Mouse (Mus musculus) inflammation-experienced regulatory T-cells, adult 6 months (primary cell): ENCODE results near the gene Morn1. TPM values are rescaled to one million over a fixed set of nuclear protein-coding genes. Genes with fewer than 3 reads are reported as not detected.

Source experiments
- ATAC-seq: one replicate; pipeline ENCODE4 v1.8.0; 2017
- polyA plus RNA-seq, 3 experiments: library from polyadenylated mRNA; unstranded; fragments of 100-300 nt; shearing (Covaris generic); gene quantifications; one replicate each; pipeline ENCODE4 v1.2.1; 2017

Gene Morn1
- polyA plus RNA-seq, 3 experiments from 2014 or later = 0.79 to 2.1 (median 1.7) TPM

DNA sequence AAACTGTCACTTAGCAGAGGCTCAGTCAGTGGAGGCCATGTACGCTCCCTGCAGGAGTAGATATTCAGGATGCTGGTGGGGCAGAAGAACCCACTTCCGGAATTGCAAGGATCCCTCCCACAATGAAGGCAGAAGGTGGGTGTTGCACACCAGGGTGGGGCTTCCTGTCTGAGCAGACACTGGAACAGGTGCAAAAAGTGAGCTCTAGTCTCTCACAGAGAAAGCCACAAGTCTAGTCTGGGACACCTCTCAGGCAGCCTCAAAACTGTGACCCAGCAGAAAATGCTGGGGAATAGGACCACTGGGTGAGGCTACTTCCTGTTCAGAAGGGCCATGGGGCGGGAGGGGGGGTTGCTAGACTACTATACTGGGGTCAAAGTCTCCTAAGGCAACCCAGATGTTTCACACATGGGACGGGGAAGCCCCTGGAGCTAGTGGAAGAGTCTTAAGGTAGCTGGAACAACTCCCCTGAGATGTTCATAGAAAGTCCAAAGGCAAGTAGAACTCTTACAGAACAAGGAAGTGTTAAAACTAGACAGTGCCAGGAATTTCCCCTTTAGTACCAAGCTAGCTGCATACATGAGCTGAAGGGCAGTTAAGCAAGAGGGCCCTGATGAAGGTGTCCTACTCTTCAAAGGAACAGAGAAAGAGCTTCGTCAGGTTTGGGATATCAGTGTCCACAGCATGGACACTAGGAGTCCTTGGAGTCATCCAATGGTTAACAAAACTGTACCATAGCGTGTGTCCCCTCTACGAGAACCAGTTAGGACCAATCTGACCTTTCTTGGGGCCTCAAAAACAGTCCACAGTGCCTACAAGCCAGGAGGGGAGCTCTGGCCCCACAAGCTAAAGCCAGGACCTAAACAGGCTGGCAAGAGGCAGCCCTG, 76.3 kb downstream of the Morn1 start:
- peak; percentile 95 for ATAC-seq

DNA sequence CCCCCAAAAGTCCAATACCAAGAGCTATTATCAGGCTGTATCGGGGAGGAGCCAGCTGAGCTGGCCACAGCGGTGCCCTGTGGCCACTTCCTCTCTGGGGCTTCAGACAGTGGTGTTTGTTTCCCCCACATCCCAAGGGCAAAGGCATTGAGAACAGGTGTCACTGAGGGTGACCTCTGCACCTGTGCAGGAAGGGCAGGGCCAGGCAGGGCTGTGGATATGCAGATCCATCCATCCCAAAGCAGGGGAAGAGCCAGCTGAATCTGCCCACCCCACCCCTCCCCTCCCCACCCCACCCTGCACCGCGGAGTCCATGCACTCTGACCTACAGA, 76.9 kb downstream of the Morn1 start:
- ATAC-seq = no peak

DNA sequence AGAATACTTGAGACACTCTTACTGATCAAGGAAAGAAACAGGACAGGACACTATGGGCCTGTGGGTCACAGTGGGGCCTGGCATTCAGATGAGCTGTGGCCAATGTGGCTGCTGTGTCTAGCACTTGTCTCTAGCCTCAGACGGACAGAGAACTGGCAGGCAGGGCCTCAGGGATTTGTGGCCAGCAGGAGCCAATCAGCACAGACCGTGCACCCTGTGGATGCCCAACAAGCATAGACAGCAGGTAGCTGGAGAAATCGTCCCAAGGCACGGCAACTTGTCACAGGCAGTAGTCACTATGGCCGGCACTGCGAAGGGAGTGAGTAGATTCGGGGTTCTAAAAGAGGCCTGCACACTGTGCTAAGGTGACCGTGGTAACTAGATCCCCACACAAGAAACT, 77.3 kb downstream of the Morn1 start:
- no peak for ATAC-seq

DNA sequence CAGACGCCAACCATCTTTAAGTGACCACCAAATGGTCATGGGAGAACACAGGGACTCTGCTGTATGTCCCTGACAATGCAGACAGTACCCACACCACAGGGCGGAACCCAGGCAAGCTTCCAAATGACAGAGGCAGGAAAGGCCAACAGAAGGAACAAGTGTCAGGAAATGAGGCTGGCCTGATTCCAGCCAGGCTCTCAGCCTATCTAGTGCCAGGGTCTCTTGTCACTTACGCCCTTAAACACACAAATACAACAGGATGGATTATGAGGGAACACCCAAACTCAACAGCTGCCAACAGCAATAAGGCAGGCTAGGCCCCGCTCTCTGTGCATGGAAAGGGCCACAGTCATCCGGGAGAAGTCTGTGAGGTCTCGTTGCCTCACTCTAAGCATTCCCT, 78.2 kb downstream of the Morn1 start:
- ATAC-seq = no peak

DNA sequence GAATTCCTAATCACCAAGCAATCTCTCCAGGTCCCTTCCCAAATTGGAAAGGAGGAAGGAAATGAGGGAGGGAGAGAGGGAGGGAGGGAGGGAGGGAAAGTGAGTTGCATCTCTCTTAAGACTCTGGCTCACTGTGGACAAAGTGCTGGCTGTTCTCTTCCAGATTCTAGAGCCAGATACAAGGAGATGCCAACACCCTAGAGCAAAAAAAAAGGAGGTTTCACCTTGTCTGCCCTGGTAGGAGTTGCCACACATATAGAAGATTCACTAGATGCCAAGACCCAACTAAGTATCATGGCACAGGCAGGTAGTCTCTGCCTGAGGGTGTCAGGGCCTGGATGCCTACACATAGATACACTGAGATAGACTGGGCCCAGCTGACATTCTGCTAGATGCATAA, 79.5 kb downstream of the Morn1 start:
- ATAC-seq = no peak

DNA sequence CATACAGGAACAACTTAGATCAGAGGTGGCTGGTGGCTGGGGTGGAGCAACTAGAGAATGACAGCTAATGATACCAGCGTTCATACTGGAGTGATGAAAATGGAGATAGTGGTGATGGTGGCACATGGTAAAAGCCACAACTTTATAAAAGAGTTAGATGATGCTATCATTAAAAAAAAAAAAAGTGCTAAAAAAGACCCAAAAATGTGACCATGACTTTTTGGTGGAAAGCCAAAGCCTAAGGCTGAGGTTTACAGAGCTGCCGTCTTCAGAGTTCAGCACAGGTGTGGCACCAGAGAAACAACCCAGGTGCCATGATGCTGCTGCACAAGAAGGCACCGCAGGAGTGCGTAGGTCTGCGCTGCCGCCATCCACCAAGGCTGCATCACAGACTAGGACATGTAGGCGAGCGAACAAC, 82.5 kb downstream of the Morn1 start:
- peak; percentile 62 for ATAC-seq

DNA sequence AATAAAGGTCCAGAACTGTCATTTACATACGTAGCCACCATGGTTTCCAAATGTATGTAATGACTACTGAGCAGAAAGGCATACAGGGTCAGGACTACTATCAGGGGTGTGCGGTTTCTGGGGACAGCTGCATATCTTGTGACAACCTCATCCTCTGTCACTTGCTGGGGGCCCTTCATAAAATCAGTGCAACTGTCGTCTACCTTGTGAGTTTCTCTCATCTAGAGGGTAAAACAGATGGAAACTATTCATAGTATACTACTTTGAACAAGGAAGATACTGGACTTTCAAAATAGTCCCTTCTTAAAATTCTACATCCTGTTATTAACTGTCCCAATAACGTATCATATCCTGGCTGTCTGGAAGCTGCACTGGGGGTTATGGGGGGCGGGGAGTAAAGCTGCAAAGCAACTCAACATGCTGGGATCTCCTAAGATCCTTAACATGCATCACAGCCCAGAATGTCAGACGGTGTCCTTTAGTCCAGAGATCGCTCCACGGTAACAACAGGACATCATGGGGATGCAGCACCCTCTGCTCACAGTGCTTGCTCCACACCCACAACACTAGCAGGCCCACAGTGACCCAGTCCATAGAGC, 84.3 kb downstream of the Morn1 start:
- ATAC-seq = peak; percentile 54

DNA sequence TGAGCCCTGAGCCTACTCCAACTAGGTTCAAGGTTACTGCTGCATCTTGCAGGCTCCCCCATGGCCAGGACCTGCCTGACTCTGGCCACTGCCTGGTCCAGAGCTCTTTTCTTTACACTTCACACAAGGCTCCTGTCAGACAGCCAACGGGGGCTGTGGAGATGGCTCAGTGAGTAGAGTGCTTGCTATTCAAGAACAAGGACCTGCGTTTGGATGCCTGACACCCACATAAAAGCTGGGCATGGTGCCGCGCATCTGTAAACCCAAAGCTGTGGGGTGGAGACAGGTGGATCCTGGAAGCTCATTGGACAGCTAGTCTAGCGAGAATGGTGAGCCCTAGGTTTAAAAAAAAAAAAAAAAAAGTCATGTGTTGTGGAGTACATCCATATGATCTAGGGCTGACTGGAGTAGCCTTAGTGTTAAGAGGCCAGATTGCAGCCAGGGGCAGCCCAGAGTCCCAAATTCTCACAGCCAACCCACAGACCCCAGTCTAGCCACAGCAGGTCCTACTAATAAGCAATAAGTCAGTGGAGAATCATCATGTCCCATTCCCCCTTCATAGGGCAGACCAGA, 85.7 kb downstream of the Morn1 start:
- ATAC-seq = no peak

DNA sequence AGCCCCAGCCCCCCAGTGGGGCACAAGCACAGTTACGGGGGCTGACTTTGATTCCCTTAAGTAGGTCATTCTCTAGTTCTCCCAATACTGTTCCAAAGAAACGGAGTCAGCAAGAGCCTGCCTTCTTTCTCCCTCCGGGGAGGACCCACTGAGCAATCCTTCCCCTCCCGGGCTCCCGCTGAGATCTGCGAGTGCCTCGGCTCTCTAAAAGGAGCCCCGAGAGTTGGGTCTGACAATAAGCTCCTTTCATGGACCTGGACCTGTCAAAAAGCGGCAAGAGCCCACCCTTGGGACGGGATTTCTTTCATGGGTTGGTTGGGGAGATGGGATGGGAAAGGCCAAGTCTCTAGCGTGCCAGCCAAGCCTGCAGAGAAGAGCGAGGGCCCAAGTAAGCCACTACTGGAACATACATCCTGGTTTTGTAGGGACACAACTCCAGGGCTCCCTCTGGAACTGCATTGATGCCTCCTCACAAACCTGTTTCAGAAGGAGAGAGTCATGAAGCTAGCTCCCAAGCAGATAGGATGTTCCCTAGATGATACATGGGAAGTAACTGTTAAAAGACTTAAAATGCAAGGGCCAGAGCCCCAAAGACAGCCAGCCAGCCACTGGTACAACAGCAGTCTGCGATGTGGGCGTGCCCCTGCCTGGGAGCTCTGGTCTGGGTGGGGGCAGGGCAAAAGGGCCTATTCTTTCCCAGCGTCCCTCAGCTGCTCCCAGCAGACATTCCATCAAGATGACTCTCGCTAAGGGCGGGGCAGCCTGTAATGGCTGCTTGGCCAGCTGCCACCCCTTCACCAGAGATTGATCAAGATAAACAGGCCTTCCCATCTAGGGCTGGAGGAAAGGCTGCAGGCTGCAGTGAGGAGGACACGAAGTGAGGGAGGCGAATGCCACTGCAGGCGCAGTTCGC, 86.8 kb downstream of the Morn1 start:
- no peak for ATAC-seq

DNA sequence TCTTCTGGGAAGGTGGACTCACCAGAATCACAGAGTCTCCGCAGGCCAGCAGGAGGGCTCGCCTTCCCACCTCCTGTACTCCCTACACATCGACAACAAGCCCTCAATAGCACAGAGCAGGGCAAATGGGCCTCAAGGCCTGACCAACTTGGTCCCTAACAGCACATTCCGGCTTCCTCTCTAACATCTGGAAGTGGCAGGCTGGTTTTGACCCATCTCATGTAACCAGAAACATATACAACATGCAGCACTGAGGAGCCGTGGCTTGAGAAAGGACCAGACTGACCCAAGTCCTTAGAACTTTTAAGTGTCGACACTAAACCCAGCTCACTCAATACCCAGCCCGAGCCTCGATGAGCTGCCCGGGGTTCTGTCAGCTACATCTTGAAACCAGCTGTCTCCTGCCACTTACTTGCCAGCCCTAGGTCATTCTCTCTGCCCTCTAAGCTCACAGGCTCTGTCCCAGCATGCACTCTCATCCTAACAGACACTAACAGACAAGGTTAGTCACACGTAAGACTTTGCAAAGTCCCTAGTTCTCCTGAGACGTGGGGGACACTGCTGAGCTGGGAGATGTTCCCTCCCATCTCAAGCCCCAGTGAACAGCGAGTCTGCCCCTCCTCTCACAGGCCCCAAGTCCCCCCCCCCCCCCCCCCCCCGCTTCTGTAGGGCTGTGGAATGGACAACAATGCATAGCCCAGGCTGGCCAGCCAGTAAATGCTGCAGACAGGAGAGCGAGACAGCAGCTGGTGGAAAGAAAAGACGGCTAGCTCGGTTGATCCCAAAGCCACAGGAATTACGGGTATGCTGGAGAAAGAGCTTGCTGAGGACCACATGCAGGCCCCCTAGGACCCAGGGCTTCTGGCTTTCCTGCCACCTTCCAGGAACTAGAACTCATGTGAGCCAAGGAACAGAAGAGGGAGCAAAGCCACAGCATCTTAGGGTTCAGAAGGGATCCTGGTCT, 87.7 kb downstream of the Morn1 start:
- ATAC-seq = no peak

DNA sequence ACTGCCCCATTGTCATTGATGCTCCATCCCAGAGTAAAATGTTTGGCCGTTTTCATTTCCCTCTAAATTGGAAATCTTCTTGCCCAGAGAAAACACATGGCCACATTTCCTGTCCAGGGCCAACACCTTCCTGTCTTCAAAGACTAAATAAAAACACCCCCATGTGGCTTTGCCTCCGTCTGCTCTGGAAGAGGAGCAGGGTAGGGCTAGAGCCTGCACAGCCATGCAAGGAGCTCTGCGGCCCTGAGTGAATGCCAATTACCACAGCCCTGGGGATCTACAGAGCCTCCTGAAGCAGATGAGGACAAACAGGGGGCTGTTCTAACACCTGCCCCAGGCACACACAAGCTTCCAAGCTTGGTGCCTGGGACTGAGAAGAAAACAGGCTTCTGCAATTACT, 89.8 kb downstream of the Morn1 start:
- no peak for ATAC-seq

DNA sequence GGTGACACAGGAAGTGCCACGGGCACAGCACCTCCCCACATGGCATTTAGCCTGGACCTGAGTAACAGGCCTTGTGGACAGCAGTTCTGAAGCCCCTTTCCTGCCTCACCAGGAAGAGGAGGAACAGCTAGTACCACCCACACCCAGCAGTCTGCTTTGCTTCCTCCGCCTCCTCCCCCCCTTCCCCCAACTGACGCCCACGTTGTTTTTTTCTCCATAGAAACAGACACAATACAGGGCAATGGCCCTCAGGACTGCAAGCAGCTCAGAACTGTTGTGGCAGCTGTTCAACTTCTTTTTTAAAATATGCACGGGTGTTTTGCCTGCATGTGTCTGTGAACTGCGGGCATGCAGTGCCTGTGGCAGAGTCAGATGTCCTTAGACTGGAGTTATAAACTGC, 91.9 kb downstream of the Morn1 start:
- ATAC-seq = peak; percentile 92

DNA sequence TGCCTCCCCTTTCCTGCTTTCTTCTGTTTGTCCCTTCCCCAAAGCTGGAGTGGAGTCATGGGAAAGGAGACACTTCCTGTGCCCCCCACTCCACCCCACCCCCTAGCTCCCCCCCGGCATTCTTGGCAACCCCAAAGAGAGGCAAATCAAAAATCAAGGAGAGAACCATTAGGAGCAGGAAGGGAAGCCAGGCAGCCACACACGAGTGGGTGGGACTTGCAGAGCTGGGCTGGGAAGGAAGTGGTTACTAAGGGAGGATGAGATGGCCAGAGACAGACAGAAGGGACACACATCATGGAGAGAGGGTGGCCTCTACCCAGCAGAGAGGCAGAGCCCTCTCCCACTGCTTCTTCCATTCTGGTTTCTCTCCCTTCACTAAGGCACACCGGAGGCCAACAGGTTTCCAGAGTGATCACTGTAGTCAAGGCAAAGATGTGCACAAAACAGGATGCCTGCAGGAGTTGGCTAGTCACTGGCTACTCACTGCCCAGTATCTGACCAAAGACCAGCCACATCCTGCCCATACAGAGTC, 92.7 kb downstream of the Morn1 start:
- ATAC-seq = peak; percentile 36

DNA sequence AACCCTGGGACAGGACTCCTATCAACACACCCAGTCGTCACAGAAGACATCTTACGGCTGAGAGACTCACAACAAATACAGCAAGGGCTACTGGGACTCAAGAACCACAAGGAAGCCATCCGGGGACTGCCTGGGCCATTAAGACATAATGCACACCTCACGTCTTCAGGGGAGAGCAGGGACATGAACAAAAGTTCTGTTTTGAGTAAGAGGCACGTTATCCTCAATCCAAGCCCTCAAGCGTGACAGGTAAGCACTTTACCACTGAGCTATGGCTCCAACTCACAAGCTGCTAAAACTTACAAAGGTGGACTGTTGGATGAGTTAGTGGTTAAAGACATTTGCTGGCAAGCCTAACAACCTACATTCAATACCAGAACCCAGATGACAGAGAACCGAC, 96.8 kb downstream of the Morn1 start:
- ATAC-seq = no peak

DNA sequence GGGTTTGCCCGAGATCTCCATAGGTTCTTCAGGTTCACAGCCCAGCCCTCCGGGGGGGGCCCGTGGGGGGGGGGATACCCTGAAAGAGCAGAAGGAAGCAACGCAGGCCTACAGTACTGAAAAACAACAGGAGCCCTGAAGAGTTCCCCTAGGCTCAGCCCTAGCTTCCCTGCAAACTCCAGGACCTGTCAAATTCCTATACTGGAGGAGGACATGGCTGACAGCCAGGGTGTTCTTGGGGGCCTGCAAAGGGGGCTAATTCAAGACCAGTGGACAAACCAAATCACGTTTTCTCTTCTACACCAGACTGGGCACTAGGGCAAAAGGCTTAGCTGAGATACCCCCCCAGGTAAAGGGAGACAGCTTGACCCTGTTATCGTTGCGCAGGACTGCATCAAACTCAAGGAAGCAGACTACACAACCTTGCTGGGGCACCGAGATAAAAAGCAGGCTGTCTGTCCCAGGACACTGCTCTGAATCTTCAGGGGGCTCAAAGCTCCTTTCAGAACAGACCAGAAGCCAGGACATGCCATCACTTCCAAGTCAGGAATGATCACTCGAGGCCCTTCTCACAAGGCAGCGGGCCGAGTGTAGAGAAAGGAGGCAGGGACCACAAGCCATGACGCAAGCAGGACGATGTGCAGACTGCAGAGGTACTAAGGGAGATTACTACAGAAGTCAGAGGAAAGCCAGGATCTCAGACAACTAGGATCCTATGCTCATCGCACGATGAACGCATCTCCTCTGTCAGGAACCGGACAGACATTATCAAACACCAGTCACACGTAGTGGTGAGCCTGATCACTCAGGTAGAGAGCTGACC, 98.1 kb downstream of the Morn1 start:
- no peak for ATAC-seq

DNA sequence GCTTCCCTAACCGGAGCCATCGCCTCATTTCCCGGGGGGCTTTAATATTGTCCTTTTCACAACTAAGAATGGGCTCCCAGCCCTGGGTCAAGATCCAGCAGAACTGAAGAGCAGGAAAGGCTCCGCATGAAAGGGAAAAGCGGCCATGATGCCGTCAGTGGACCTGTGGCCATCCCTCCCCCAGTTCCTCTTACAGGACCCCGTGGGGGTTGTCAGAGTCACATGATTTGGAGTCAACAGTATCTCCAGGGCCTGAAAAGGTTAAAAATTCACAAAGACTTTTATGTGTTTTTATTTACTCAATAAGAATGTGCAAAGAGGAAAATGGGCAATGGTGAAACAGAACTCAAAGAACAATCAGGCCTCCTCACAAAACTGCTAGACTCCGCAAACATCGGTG, 99.5 kb downstream of the Morn1 start:
- ATAC-seq = no peak

DNA sequence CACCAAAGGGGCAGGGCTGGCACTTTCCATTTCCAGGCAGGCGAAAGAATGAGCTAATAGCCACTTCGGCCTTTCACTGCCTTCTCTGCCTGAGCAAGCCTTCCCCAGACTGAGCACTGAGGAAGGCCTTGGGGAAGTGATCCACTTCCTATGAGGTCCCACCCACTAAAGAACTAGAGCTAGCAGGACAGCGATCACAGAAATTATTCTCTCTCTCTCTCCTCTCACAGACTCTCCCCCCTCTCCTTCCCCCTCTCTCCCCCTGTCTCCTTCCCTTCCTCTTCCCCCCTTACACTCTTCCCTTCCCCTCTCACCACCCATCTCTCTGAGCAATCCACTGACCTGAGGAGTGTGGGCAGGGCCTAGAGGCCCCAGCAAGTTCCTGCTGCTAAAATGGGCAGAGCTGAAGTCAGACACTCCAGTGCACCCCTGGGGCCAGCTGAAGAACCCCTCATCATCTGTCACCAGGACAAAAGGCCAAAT, 100.9 kb downstream of the Morn1 start:
- peak; percentile 38 for ATAC-seq

DNA sequence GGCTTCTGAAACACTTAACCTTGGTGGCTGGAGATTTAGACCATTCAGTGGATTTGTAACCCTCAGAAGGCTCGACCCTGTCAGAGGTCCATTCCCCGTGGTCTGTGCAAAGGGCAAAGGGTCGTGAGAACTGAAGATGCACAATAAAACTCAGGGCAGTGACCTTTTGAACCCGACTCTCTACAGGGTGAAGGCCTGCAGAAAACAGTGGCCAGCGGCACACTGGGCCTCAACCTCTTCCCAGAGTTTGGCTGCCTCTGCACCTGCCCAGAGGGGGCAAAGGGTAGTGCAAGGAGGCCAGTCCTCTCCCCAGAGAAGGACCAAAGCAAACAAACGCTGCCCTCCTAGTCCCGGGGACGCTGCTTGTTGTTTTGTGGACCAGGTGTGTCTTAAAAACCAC, 102.0 kb downstream of the Morn1 start:
- no peak for ATAC-seq

DNA sequence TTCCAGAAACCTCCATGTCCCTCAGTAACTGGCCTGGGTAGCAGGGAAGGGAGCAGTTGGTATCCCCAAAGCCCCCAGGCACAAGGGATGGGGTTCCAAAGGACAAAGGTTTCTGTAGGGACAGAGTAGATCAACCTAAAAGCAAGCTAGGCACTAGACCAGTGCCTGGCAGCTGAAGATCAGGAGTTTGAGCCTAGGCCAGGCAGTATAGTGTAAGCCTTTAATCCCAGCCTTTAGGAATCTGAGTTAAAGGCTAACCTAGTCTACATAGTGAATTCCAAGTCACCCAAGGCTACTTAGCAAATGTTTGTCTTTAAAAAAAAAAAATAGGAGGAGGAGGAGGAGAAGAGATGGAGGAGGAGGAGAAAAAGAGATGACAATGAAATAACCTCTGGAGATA, 102.4 kb downstream of the Morn1 start:
- no peak for ATAC-seq

DNA sequence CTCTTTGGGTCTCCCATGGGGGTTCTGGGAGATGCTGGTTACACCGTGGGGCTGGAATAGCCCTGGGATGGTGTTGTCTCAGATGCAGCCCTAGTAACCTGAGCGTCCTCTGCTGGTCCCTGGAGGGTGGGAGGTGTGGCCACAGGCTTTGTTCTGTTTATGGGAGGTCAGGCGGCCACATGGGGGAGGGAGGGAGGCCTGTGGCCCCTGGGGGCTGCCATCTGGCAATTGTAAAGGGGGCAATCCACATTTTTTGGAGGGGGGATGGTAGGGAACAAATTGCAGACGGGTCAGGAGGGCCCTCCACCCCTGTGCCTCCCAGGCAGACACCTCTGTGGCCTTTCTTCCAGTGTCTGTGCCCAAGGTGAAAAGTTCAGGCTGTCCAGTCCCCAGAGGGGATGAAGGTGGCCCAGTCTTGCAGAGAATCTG, 103.3 kb downstream of the Morn1 start:
- no peak for ATAC-seq
